Mouse (Mus musculus) C2C12 (cell line): ENCODE data around the gene Slc24a3. TPM values are rescaled to one million over a fixed set of nuclear protein-coding genes. Genes with fewer than 3 reads are reported as not detected.

Experiments used
- H3K27me3 ChIP-seq: one replicate; pipeline ENCODE4 v1.6.1; 2011; ENCODE audit not compliant: control insufficient read depth, insufficient read depth, insufficient read length
- H3K36me3 ChIP-seq: one replicate; pipeline ENCODE4 v1.6.1; 2011; ENCODE audit not compliant: control insufficient read depth, insufficient read depth
- H3K4me3 ChIP-seq: one replicate; pipeline ENCODE4 v1.5.1; 2011; ENCODE audit warnings: mild to moderate bottlenecking, control low read depth; ENCODE audit not compliant: poor library complexity, insufficient read depth, severe bottlenecking
- H3K79me2 ChIP-seq: one replicate; pipeline ENCODE4 v1.6.1; 2011; ENCODE audit not compliant: control insufficient read depth, insufficient read depth
- H3K79me3 ChIP-seq: one replicate; pipeline ENCODE4 v1.6.1; 2011; ENCODE audit warnings: low read depth, control low read depth
- H3ac ChIP-seq: one replicate; pipeline ENCODE3; 2011; ENCODE audit warnings: low read depth; ENCODE audit not compliant: control insufficient read depth, insufficient read length
- CEBPB ChIP-seq: IDR thresholded peaks from one replicate; pipeline ENCODE4 v1.6.1; 2011; ENCODE audit warnings: low read depth, mild to moderate bottlenecking, control low read depth, moderate library complexity
- CTCF ChIP-seq: IDR thresholded peaks from one replicate; pipeline ENCODE4 v1.5.1; 2011; ENCODE audit not compliant: control insufficient read depth, insufficient read depth, insufficient read length
- FOSL1 ChIP-seq: IDR thresholded peaks from one replicate; pipeline ENCODE4 v1.8.0; 2011; ENCODE audit warnings: mild to moderate bottlenecking, low read length; ENCODE audit not compliant: poor library complexity, insufficient read depth, severe bottlenecking
- MAX ChIP-seq: IDR thresholded peaks from one replicate; pipeline ENCODE4 v1.6.1; 2011; ENCODE audit warnings: mild to moderate bottlenecking, control low read depth
- MYOD1 ChIP-seq: IDR thresholded peaks from one replicate; pipeline ENCODE4 v1.6.1; 2011; ENCODE audit warnings: low read depth; ENCODE audit not compliant: control insufficient read depth, insufficient read length
- MYOG ChIP-seq: IDR thresholded peaks from one replicate; pipeline ENCODE4 v1.6.1; 2011; ENCODE audit not compliant: control insufficient read depth, insufficient read length; ENCODE audit errors: extremely low read depth
- USF1 ChIP-seq: IDR thresholded peaks from one replicate; pipeline ENCODE4 v1.6.1; 2011; ENCODE audit warnings: low read depth, mild to moderate bottlenecking, control low read depth, moderate library complexity
- polyA plus RNA-seq: library from polyadenylated mRNA; unstranded; fragments of >200 nt; fragmentation: generic; extraction: Trizol; gene quantifications from one replicate; pipeline ENCODE4 v1.2.1, GENCODE M21; 2012; ENCODE audit warnings: missing spikeins

Slc24a3 gene
- polyA plus RNA-seq, 1 experiment, result 0.35 TPM

DNA sequence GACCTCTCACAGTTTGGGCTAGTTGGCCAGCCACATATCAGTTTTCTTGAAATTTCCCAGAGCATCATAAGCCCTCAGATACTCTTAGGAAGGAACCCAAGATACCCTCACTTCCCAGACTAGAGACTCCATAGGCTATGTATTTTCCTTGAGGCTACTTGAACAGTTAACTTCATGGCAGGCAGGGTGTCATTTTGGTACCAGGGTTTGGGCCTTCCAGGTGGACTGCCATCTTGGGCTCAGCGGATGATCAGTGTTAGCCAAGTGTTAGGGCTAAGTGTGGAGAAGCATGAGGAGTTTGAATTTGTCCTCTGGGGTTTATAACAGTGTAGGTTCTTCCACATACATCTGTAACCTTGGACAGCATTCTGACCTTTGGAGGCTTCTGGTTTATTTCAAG lies 124.6 kb downstream of the Slc24a3 start:
- Histone ChIP-seq H3K27me3 (no peaks in the 10 kb centered on the region), H3ac (no peak overlapping the region), H3K4me3 (no peak overlapping the region), H3K79me3 (no peaks in the 10 kb centered on the region), H3K36me3 (no peaks in the 10 kb centered on the region), H3K79me2 (no peaks in the 10 kb centered on the region)
- TF ChIP-seq USF1, result no peak
- TF ChIP-seq CEBPB, result no peak
- TF ChIP-seq CTCF, result no peak
- TF ChIP-seq MAX, result no peak

- H3K27me3 ChIP-seq, result no peaks in the 10 kb centered on the region
- H3K79me2 ChIP-seq, result no peaks in the 10 kb centered on the region
- no peak overlapping the region for H3K4me3 ChIP-seq
- H3ac ChIP-seq, result no peak overlapping the region
- H3K36me3 ChIP-seq, result no peaks in the 10 kb centered on the region
- no peaks in the 10 kb centered on the region for H3K79me3 ChIP-seq
- TF ChIP-seq MYOG, result no peak
- no peak for TF ChIP-seq USF1
- no peak for TF ChIP-seq MAX
- no peak for TF ChIP-seq CEBPB
- no peak for TF ChIP-seq CTCF
- no peak for TF ChIP-seq FOSL1
- no peak for TF ChIP-seq MYOD1
These were observed 125.3 kb downstream of the Slc24a3 start for GRCm38 (mm10) chr2:145292816-145293215.

DNA sequence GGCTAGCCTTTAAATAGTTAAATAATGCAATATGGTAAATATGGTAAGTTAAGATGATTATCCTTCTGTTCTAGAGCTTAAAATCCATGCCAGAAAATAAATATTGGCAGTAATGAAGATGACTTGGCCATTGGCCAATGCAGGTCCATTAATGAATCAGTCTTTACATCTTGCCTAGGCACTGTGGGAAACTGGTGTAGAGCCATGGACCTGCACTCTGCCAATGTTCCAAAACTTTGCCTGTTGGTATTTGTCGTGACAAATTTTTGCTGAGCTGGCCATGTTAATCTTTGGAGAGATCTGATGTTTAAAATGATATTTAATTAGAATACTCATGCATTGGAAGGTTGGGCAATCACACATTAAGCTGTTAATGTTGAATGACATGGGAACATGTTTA lies 129.4 kb downstream of the Slc24a3 start:
- Histone ChIP-seq H3ac (no peak overlapping the region), H3K79me2 (no peaks in the 10 kb centered on the region), H3K79me3 (no peaks in the 10 kb centered on the region), H3K36me3 (no peaks in the 10 kb centered on the region), H3K4me3 (no peak overlapping the region), H3K27me3 (no peaks in the 10 kb centered on the region)
- TF ChIP-seq USF1 (no peak), MYOG (no peak), CTCF (no peak), CEBPB (no peak), MYOD1 (no peak), MAX (no peak), FOSL1 (no peak)

DNA sequence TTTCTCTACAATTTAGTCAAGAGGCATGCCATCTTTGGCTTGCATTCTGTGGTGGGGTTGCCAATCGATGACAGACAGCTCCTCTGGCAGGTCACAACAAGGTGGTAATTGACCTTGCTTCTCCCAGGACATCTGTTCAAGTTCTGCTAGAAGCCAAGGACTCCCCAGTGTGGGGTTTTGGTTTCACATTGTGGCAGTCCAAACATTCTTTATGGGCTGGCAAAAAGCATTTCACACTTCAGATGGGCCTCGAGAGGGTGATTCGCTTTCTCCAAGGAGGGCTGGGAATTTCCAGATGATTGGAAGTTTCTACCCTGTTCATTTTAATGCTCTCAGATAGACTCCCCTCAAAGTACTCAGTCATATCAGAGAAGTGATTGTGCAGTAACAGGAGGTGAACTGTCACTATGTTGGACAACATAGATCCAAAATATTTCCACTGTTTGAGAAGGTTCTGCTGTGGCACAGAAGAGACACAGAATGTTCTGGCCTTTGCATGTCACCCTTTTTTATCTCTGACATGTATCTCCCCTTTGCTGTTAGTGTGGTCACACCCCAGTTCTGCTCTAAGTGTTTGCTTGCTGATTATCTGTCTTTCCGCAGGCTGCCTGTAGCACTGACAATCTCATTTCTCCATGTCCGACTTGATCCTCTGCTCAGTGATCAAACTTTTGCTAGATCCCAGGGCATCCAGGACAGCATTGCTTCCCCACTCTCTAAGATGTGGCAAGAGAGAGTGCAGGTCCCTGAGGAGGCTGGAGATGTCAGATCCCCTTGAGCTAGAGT lies 132.6 kb downstream of the Slc24a3 start:
- no peak overlapping the region for H3K4me3 ChIP-seq
- no peaks in the 10 kb centered on the region for H3K79me3 ChIP-seq
- H3ac ChIP-seq, result no peak overlapping the region
- H3K27me3 ChIP-seq, result no peaks in the 10 kb centered on the region
- H3K79me2 ChIP-seq, result no peaks in the 10 kb centered on the region
- H3K36me3 ChIP-seq, result no peaks in the 10 kb centered on the region
- TF ChIP-seq CTCF (no peak), MAX (no peak), MYOD1 (no peak), MYOG (no peak), FOSL1 (no peak), CEBPB (no peak), USF1 (no peak)

DNA sequence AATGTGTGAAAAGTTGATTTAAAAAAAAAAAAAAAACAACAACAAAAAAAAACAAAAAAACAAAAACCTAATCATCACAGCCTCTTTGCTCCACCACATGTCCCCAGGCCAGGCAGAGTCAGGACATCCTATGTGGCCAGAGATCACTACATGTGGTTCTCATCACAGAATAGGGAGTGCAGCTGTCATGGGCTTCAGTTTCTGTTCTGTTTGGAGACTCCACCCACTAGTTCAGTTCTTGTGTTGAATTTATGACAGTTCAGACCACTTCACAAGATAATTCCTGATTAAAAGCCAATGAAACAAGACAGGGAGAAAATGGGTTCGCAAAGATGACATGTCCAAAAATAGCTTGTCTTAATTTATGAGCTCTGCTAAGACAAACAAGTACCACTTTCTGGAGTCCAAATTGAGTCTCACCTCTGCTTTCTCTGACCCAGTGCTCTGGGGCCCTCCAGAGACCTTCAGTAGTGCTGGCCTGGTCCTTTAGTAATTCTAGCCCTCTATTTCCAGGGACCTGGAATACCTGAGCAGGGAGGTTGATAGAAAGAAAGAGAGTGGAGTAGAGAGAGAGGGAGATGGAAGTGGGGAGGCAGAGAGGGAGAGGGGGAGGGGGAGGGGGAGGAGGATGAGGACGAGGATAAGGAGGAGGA lies 139.8 kb downstream of the Slc24a3 start:
- Histone ChIP-seq H3K36me3 (no peaks in the 10 kb centered on the region), H3K27me3 (no peaks in the 10 kb centered on the region), H3K79me2 (no peaks in the 10 kb centered on the region), H3ac (no peak overlapping the region), H3K79me3 (no peaks in the 10 kb centered on the region), H3K4me3 (no peak overlapping the region)
- TF ChIP-seq MAX, result no peak
- TF ChIP-seq CTCF, result no peak

- no peak overlapping the region for H3ac ChIP-seq
- H3K27me3 ChIP-seq, result no peaks in the 10 kb centered on the region
- no peak overlapping the region for H3K4me3 ChIP-seq
- H3K36me3 ChIP-seq, result no peaks in the 10 kb centered on the region
- no peaks in the 10 kb centered on the region for H3K79me3 ChIP-seq
- no peaks in the 10 kb centered on the region for H3K79me2 ChIP-seq
- no peak for TF ChIP-seq USF1
- no peak for TF ChIP-seq CTCF
- TF ChIP-seq FOSL1, result no peak
- TF ChIP-seq CEBPB, result no peak
- no peak for TF ChIP-seq MYOD1
- TF ChIP-seq MAX, result no peak
- no peak for TF ChIP-seq MYOG
These were observed 151.4 kb downstream of the Slc24a3 start for GRCm38 (mm10) chr2:145318916-145319315.
